Mouse (Mus musculus) c-Kit-positive CD71-positive TER-119-negative erythroid progenitor cells, embryonic 14.5 days (primary cell): Measurements from ENCODE around the gene Son.

ENCODE experiments used
- DNase-seq: peaks from one replicate; pipeline ENCODE4 v3.0.0-alpha.2; 2013; ENCODE audit warnings: low read depth

Son gene

DNA sequence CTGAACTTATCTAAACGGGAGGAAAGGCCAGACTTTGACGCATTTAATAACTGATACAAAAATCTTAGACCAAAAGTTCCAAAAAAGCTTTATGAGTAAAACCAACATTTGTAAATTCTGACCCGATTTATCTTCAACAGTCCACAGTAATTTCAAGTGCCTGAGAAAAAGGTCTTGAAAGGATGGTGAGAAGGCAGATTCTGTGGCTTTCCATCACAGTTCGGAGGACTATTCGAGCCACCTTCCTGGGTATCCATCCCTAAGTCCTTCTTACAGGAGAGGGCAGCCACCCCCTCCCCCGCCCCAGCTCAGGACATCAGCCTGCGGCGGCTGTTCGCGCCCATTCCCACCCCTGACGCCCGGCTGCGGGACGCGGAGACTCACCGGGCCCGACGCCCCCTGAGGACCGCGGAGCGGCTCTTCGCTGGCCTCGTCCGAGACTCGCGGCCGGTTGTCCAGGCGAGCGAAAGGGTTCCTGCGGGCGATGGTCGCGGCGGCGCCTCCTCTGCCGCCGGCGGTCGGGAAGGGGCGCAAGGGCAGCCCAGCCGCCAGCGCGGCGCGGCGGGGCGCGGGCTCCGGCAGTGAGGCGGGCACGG is 40.8 kb downstream of the Son start:
- DNase-seq = no peak

GRCm38 (mm10) chr16:91688619-91689334 is 41.5 kb downstream of the Son start, which contains the start of gene Donson:
Gene Donson (minus strand): TSS chr16:91688770.
- DNase-seq = peak; percentile 86

GRCm38 (mm10) chr16:91689791-91690190 is 42.5 kb downstream of the Son start:
- DNase-seq = peak; percentile 38

DNA sequence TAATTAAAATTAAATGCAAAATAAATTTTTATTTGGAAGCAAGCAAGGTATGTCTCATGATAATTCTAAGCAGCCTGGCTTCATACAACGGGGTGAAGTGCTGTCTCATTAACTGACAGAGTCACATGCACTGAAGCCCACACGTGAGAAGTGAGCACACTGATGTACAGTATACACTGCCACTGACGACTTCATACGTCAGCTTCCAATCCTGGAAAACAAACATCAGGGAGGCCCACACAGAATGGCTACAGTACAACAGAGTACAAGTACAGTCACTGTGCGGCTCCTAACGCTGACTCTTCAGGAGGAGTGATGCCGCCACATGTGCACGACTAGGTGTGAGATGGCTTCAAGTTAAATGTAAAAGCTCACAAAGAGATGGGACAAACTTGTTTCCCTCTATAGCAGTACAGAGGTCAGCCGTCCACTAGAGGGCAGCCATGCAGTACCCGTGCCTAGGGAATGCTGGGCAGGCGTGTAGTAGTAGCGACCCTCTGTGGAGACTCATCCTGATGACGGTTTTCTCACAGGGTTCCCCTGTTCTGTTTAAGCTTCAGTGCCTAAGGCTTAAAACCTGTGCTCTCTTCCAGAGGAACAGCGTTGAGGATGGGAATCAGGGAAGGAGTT is 47.3 kb downstream of the Son start:
- peak; percentile 68 for DNase-seq

DNA sequence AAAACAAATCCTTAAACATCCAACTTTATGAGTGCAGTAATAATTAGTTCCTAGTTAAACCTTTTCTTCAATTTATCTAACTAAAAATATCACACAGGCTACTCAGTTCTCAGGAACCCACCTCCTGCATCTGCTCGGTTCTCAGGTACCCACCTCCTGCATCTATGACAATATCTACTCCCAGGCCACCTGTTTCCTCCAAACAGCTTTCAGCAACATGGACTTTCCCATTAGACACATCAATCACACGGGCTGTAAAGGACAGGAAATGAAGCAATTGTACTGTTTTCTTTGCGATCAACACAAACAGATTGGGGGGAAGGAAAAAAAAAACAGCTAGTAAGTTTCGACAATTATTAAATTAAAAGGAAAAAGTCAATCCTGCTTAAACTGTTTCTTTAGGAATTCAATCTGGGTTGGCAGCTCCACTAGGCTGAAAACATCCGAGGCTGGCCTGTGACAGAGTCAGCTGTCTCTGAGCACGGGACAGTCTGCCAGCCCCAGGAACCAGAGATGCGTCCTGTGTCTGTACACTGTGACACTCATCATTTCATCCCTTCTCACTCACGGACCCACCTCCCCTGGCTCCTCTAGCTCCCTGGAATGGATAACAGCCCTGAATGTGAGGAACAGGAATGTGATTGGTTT is 47.9 kb downstream of the Son start:
- no peak for DNase-seq

GRCm38 (mm10) chr16:91698995-91699394 is 51.7 kb downstream of the Son start:
- no peak for DNase-seq

DNA sequence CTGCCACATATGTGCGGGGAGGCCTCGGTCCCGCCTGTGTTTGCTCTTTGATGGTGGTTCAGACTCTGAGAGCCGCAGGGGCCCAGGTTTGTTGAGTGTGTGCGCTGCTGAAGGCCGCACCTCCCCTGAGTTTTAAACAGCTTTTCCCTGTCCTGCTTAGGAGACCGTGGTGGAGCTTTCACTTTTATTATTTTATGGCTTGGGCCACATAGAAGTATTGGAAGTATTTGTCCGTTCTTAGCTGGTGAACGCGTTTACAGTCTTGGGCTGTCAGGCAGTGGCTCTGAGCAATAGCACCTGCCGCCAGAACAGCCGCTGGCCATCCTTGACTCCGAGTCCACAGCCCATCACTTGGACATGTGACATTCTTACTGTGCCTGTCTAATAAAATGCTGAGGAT is 54.6 kb downstream of the Son start:
- no peak for DNase-seq

DNA sequence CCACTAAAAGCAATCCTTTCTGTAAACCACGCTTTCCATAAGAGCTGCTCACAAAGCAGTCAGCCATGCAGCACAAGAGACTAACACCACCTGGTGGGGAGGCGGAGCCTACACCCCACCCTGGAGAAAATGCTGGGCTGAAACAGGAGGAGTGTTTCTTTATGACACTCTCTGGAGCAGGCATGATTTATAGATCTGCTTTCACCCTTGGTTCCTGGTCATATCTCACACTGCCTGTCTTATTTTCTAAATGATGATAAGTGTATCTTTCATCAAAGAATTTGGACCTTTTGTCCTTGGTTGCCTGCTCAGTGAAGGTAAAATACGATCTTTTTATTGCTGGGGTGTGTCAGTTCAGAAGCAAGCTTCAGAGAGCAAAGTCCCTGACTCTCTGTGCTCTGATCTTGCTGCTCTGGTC is 55.5 kb downstream of the Son start:
- DNase-seq = no peak

DNA sequence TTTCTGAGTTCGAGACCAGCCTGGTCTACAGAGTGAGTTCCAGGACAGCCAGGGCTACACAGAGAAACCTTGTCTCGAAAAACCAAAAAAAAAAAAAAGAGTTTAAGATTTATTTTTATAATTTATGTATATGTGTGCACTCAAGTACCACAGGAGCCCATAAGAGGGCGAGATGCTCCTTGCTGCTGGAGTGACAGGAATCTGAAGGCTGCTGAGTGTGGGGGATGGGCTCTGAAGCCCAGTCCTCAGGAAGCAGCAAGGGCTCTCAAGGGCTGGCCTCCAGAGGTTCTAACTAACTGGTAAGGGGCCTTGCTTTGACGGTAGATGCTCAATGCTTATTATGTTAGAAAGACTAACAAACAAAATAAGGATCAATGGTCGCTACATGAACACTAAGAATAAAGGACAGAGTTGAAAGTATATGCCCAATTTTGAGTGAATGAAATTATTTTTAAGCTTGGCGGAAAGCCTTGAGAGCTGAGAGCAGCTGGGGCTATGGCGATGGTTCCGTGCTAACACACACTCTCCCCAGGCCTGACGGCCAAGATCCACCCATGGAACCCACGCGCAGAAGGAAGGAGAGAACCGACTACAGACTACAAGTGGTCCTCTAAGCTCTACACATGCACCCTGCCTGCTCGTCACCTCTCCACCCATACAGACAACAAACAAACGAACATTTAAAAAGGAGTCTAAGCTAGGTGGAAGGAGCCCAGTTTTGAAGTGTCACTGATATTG is 57.5 kb downstream of the Son start:
- no peak for DNase-seq

GRCm38 (mm10) chr16:91710241-91710640 is 62.9 kb downstream of the Son start:
- DNase-seq = no peak

DNA sequence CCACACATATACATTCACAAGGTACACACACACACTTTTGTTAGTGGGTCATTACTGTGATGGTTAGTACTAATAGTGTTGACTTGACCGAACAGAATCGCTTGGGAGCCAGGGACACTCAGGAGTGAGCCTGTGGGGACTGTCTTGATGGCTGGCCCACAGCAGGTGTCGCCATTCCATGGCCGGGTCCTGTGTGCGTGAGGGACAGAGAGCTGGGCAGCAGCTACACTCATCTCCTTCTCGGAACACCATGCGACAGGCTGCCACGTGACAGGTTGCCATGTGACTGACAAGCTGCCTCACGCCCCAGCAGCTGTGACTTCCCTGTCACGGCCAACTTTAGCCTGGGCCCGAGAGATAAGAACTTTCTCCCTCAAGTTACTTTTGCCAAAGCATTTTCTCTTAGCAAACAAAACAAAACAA is 69.6 kb downstream of the Son start:
- peak; percentile 93 for DNase-seq

- DNase-seq = no peak
Observed at GRCm38 (mm10) chr16:91717399-91717798, 70.1 kb downstream of the Son start.

DNA sequence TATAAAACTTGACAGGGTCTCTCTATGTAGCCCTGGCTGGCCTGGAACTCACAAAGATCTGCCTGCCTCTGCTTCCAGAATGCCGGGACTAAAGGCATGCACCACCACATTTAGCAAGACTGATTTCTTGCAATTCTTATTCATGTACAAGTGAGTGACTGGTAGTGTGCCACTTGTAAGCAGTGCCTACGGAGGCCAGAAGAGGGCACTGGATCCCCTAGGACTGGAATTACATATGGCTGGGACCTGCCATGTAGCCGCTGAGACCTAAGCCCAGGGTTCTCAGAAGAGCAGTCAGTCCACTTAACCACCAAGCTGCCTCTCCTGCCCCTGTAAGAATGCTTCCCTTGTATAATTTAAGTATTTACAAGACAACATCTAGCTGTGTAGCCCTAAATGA is 76.9 kb downstream of the Son start:
- peak; percentile 49 for DNase-seq

DNA sequence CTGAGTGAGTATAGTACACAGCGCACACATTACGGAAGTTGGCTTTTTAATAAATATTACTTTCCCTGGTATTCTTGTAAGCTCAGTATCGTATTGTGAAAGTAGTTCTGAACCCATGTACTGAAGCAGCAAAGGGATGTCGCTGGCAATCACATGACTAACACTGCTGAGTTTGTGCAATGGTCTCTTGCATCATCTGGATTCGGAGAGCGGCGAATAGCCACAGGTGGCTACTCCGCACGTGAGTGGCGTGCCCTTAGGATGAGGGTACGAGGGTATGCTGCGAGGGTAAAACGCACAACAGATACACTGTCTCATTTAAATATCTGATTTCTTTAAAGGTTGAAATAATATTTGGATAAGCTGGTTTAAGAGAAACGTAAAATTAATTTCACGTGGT is 80.1 kb downstream of the Son start:
- no peak for DNase-seq

DNA sequence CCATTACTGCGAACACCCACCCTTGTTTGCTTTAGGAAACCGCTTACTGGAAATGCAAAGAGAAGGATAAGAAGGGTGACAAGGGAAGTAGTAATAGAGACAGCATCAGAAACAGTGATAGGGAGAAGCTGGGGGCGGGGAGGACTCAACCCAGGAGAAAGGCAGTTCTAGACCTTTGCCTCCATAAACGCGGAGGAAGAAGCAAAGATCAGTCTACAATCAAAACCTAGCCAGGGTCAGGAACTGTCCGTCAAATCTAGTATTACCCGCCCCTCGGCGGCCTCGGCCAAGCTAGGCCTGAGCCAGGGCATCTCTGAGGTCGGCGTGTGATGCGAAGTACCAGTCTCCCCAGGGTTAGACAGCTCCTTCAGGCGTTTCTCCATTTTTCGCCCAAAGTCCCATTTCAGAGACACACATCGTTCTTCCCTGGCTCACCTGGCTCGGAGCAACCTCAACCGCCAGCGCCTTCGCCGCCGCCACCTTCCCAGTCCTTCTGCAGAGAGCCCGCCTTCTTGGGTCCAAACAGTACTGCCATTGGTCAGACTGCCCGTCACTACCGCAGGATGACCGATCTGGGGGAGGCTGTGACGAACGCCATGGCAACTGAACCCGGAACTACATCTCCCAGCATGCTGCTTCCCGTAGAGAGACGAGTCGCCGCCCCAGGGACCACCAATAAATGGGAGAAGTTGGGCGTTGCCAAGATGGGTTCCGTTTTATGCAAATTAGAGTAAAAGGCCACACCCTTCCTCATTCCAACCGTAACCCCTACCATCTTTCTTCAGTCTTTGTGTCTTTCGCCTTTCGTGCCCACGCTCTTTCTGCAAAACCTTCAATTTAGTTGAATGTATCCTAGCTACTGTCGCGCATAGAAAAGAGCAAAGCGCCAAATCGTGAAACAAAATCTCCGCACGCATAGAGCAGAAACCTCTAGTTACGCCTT is 81.1 kb downstream of the Son start, which contains the start of gene Cryzl1:
TSS of gene Cryzl1 (minus strand) at position 853 of the 943 bp plus-strand sequence.
- peak; percentile 95 for DNase-seq
